Mouse (Mus musculus): Measurements from ENCODE around the gene Il21. TPM values are rescaled to one million over a fixed set of nuclear protein-coding genes. Genes with fewer than 3 reads are reported as not detected.

Gene Il21
- polyA plus RNA-seq (2012): not detected in 2 replicates

- Histone ChIP-seq H3K9me3 (ENCODE audit: control insufficient read depth, low read length) (no peaks in the 10 kb centered on the region), H3K36me3 (ENCODE audit: control insufficient read depth) (no peaks in the 10 kb centered on the region), H3K4me1 (ENCODE audit: control insufficient read depth) (no peaks in the 10 kb centered on the region), H3K27me3 (ENCODE audit: control insufficient read depth) (no peaks in the 10 kb centered on the region; the same call in 1 of the 2 replicates), H3K4me3 (replicated peaks) (no peak within 1 kb of the TSS)
- TF ChIP-seq GATA1 (IDR thresholded peaks at IDR 0.05; ENCODE audit: low read length) (no peak), TAL1 (IDR thresholded peaks at IDR 0.05; ENCODE audit: low read length) (no peak)
Observed at GRCm38 (mm10) chr3:37232586-37233222, at the start of gene Il21. Gene Il21, minus strand, starts transcription at chr3:37232636.

- no peaks in the 10 kb centered on the region for H3K9me3 ChIP-seq (ENCODE audit: control insufficient read depth, low read length)
- no peaks in the 10 kb centered on the region for H3K27me3 ChIP-seq (ENCODE audit: control insufficient read depth)
- H3K36me3 ChIP-seq (ENCODE audit: control insufficient read depth): no peaks in the 10 kb centered on the region
- H3K4me1 ChIP-seq (ENCODE audit: control insufficient read depth): peaks cover 4% of the 10 kb centered on the region
- TF ChIP-seq TAL1 (IDR thresholded peaks at IDR 0.05; ENCODE audit: low read length) (no peak), GATA1 (IDR thresholded peaks at IDR 0.05; ENCODE audit: low read length) (no peak)
- H3K4me3 ChIP-seq (replicated peaks): no peak overlapping the region
Observed at GRCm38 (mm10) chr3:37280871-37281270, 48.4 kb upstream of the Il21 start.

GRCm38 (mm10) chr3:37280221-37280620, 47.8 kb upstream of the Il21 start:
- Histone ChIP-seq H3K4me3 (replicated peaks) (no peak overlapping the region), H3K36me3 (ENCODE audit: control insufficient read depth) (no peaks in the 10 kb centered on the region), H3K27me3 (ENCODE audit: control insufficient read depth) (no peaks in the 10 kb centered on the region), H3K4me1 (ENCODE audit: control insufficient read depth) (peaks cover 4% of the 10 kb centered on the region), H3K9me3 (ENCODE audit: control insufficient read depth, low read length) (no peaks in the 10 kb centered on the region)
- TF ChIP-seq TAL1 (IDR thresholded peaks at IDR 0.05; ENCODE audit: low read length): no peak
- TF ChIP-seq GATA1 (IDR thresholded peaks at IDR 0.05; ENCODE audit: low read length): no peak

GRCm38 (mm10) chr3:37274661-37275060, 42.2 kb upstream of the Il21 start:
- H3K27me3 ChIP-seq (ENCODE audit: control insufficient read depth): no peaks in the 10 kb centered on the region
- H3K4me3 ChIP-seq (replicated peaks): no peak overlapping the region
- H3K36me3 ChIP-seq (ENCODE audit: control insufficient read depth): no peaks in the 10 kb centered on the region
- peaks cover 7% of the 10 kb centered on the region for H3K4me1 ChIP-seq (ENCODE audit: control insufficient read depth)
- TF ChIP-seq GATA1 (IDR thresholded peaks at IDR 0.05; ENCODE audit: low read length): no peak
- no peak for TF ChIP-seq TAL1 (IDR thresholded peaks at IDR 0.05; ENCODE audit: low read length)
- H3K9me3 ChIP-seq (ENCODE audit: control insufficient read depth, low read length): no peaks in the 10 kb centered on the region

GRCm38 (mm10) chr3:37273092-37273491, 40.7 kb upstream of the Il21 start:
- Histone ChIP-seq H3K4me3 (replicated peaks) (no peak overlapping the region), H3K9me3 (ENCODE audit: control insufficient read depth, low read length) (no peaks in the 10 kb centered on the region), H3K36me3 (ENCODE audit: control insufficient read depth) (no peaks in the 10 kb centered on the region), H3K4me1 (ENCODE audit: control insufficient read depth) (peaks cover 7% of the 10 kb centered on the region), H3K27me3 (ENCODE audit: control insufficient read depth) (peaks cover 4% of the 10 kb centered on the region; the same call in 1 of the 2 replicates)
- no peak for TF ChIP-seq GATA1 (IDR thresholded peaks at IDR 0.05; ENCODE audit: low read length)

- H3K27me3 ChIP-seq (ENCODE audit: control insufficient read depth): peaks cover 8% of the 10 kb centered on the region
- no peaks in the 10 kb centered on the region for H3K36me3 ChIP-seq (ENCODE audit: control insufficient read depth)
- peaks cover 7% of the 10 kb centered on the region for H3K4me1 ChIP-seq (ENCODE audit: control insufficient read depth)
- H3K9me3 ChIP-seq (ENCODE audit: control insufficient read depth, low read length): no peaks in the 10 kb centered on the region
- no peak for TF ChIP-seq GATA1 (IDR thresholded peaks at IDR 0.05; ENCODE audit: low read length)
- TF ChIP-seq TAL1 (IDR thresholded peaks at IDR 0.05; ENCODE audit: low read length): no peak
- H3K4me3 ChIP-seq (replicated peaks): no peak overlapping the region
Observed at GRCm38 (mm10) chr3:37271209-37271608, 38.8 kb upstream of the Il21 start.

- Histone ChIP-seq H3K36me3 (ENCODE audit: control insufficient read depth) (no peaks in the 10 kb centered on the region), H3K4me1 (ENCODE audit: control insufficient read depth) (peaks cover 7% of the 10 kb centered on the region), H3K9me3 (ENCODE audit: control insufficient read depth, low read length) (no peaks in the 10 kb centered on the region), H3K27me3 (ENCODE audit: control insufficient read depth) (peaks cover 14% of the 10 kb centered on the region), H3K4me3 (replicated peaks) (no peak overlapping the region)
- TF ChIP-seq GATA1 (IDR thresholded peaks at IDR 0.05; ENCODE audit: low read length) (no peak), TAL1 (IDR thresholded peaks at IDR 0.05; ENCODE audit: low read length) (no peak)
Observed at GRCm38 (mm10) chr3:37269926-37270325, 37.5 kb upstream of the Il21 start.

GRCm38 (mm10) chr3:37268338-37268737, 35.9 kb upstream of the Il21 start:
- Histone ChIP-seq H3K4me1 (ENCODE audit: control insufficient read depth) (no peaks in the 10 kb centered on the region), H3K36me3 (ENCODE audit: control insufficient read depth) (no peaks in the 10 kb centered on the region), H3K9me3 (ENCODE audit: control insufficient read depth, low read length) (no peaks in the 10 kb centered on the region), H3K4me3 (replicated peaks) (no peak overlapping the region), H3K27me3 (ENCODE audit: control insufficient read depth) (peaks cover 17% of the 10 kb centered on the region)
- no peak for TF ChIP-seq TAL1 (IDR thresholded peaks at IDR 0.05; ENCODE audit: low read length)

GRCm38 (mm10) chr3:37259331-37259999, 27.0 kb upstream of the Il21 start:
- TF ChIP-seq GATA1 (IDR thresholded peaks at IDR 0.05; ENCODE audit: low read length): no peak
- TF ChIP-seq TAL1 (IDR thresholded peaks at IDR 0.05; ENCODE audit: low read length): no peak
- no peak overlapping the region for H3K4me3 ChIP-seq (replicated peaks)
- no peaks in the 10 kb centered on the region for H3K36me3 ChIP-seq (ENCODE audit: control insufficient read depth)

More at GRCm38 (mm10) chr3:37259331-37259999, 27.0 kb upstream of the Il21 start:
- H3K4me1 ChIP-seq (ENCODE audit: control insufficient read depth): peaks cover 26% of the 10 kb centered on the region
- peaks cover 3% of the 10 kb centered on the region; the same call in 1 of the 2 replicates for H3K27me3 ChIP-seq (ENCODE audit: control insufficient read depth)
- no peaks in the 10 kb centered on the region for H3K9me3 ChIP-seq (ENCODE audit: control insufficient read depth, low read length)

Measured in erythroblast, embryonic 14.5 days (primary cell).